In genomic region chr5:129059116-129059515, GRCm38 (mm10) we compare ENCODE assay signal across 14 mouse cellular contexts. TPM values are rescaled to one million over a fixed set of nuclear protein-coding genes. Genes with fewer than 3 reads are reported as not detected.
DNase-seq lines count a peak whose midpoint lies in the region; ATAC-seq and TF ChIP-seq lines count a peak whose summit lies in the region.
"Had no signal": no experiment of that assay in that cellular context is flagged by ENCODE, and none has a peak within 500 bp of the region (broad histone marks: within the 10 kb centered on the region; RNA-seq: fewer than 3 reads in every experiment).

No protein-coding gene starts in this region.

- H3K4me3 ChIP-seq in forebrain, embryonic 11.5 days (ENCODE audit: low read depth, low read length) = no peak overlapping the region
- H3K4me3 ChIP-seq in forebrain, embryonic 10.5 days = no peak overlapping the region
- no peak overlapping the region for H3K4me3 ChIP-seq in liver, postnatal 0 days (ENCODE audit: low read depth, low read length)
- H3K4me3 ChIP-seq in liver, embryonic 11.5 days (ENCODE audit: low read depth, low read length) = no peak overlapping the region
- no peak overlapping the region for H3K4me3 ChIP-seq in G1E (ENCODE audit: low read depth, low read length)
- no peak overlapping the region for H3K4me3 ChIP-seq in small intestine, adult 2 months (ENCODE audit: low read depth, low read length)
- H3K4me3 ChIP-seq: kidney, embryonic 15.5 days; liver, embryonic 13.5 days had no signal

- no peaks in the 10 kb centered on the region; the same call in 1 of the 2 replicates for H3K9me3 ChIP-seq in forebrain, embryonic 11.5 days (ENCODE audit: control insufficient read depth, low read length)
- no peaks in the 10 kb centered on the region for H3K9me3 ChIP-seq in forebrain, embryonic 10.5 days
- H3K9me3 ChIP-seq in liver, postnatal 0 days (ENCODE audit: low read length) = no peaks in the 10 kb centered on the region
- H3K9me3 ChIP-seq in liver, embryonic 11.5 days (ENCODE audit: control insufficient read depth, low read length) = no peaks in the 10 kb centered on the region
- H3K9me3 ChIP-seq in G1E (replicated peaks) = no peaks in the 10 kb centered on the region
- H3K9me3 ChIP-seq: kidney, embryonic 15.5 days; liver, embryonic 13.5 days had no signal

- TF ChIP-seq CTCF in liver, postnatal 0 days (IDR thresholded peaks at IDR 0.05; ENCODE audit: low read depth) = peak; percentile 34
- peak; percentile 15; the same call in 1 of the 2 replicates for TF ChIP-seq CTCF in G1E (IDR thresholded peaks at IDR 0.05; ENCODE audit: low read depth, low read length)
- peak; percentile 30; the same call in 1 of the 2 replicates for TF ChIP-seq CTCF in small intestine, adult 2 months (IDR thresholded peaks at IDR 0.05; ENCODE audit: extremely low read depth, insufficient read length, insufficient replicate concordance, low read depth, low read length)

- no peak overlapping the region for H3K27ac ChIP-seq in forebrain, embryonic 11.5 days (ENCODE audit: low read depth, low read length)
- no peak overlapping the region for H3K27ac ChIP-seq in forebrain, embryonic 10.5 days
- H3K27ac ChIP-seq in liver, postnatal 0 days (ENCODE audit: low read depth) = no peak overlapping the region
- no peak overlapping the region for H3K27ac ChIP-seq in liver, embryonic 11.5 days (ENCODE audit: low read depth, low read length)
- H3K27ac ChIP-seq in small intestine, adult 2 months (ENCODE audit: insufficient read depth, low read depth, low read length) = no peak overlapping the region
- H3K27ac ChIP-seq: kidney, embryonic 15.5 days; liver, embryonic 13.5 days had no signal

- no peak for ATAC-seq in forebrain, embryonic 11.5 days (replicated peaks; ENCODE audit: low FRiP score)
- ATAC-seq in liver, postnatal 0 days = no peak
- no peak for ATAC-seq in liver, embryonic 11.5 days (replicated peaks; ENCODE audit: low FRiP score)
- ATAC-seq in G1E (ENCODE audit: extremely low read depth, insufficient number of reproducible peaks, low FRiP score, poor library complexity, severe bottlenecking) = no peak

- 88% methylated on average over 3 of the region's 3 CpGs for WGBS in forebrain, embryonic 11.5 days
- WGBS in forebrain, embryonic 10.5 days = 91% methylated on average over 3 of the region's 3 CpGs
- WGBS in liver, postnatal 0 days (ENCODE audit: insufficient replicate concordance) = 72% methylated on average over 3 of the region's 3 CpGs
- whole genome bisulfite sequencing in liver, embryonic 11.5 days = 72% methylated on average over 3 of the region's 3 CpGs
- 78% methylated on average over 3 of the region's 3 CpGs for WGBS in small intestine, adult 2 months

- H3K4me1 ChIP-seq in forebrain, embryonic 11.5 days (replicated peaks; ENCODE audit: control insufficient read depth, insufficient read depth, low read length) = peaks cover 6% of the 10 kb centered on the region
- peaks cover 8% of the 10 kb centered on the region for H3K4me1 ChIP-seq in forebrain, embryonic 10.5 days
- H3K4me1 ChIP-seq in liver, postnatal 0 days (ENCODE audit: insufficient read depth) = no peaks in the 10 kb centered on the region
- no peaks in the 10 kb centered on the region for H3K4me1 ChIP-seq in liver, embryonic 11.5 days (replicated peaks; ENCODE audit: control insufficient read depth, insufficient read depth, low read length)
- H3K4me1 ChIP-seq in G1E (ENCODE audit: insufficient read depth, low read depth, low read length) = 0 out of 2 replicates have a peak, but pooled peaks cover 2% of the 10 kb centered on the region
- no peaks in the 10 kb centered on the region for H3K4me1 ChIP-seq in small intestine, adult 2 months (ENCODE audit: control insufficient read depth, insufficient read depth, insufficient read length, low read length)
- H3K4me1 ChIP-seq: liver, embryonic 13.5 days had no signal

- no peak overlapping the region for H3K9ac ChIP-seq in forebrain, embryonic 11.5 days (ENCODE audit: low read length)
- no peak overlapping the region for H3K9ac ChIP-seq in liver, postnatal 0 days (replicated peaks)
- no peak overlapping the region for H3K9ac ChIP-seq in liver, embryonic 11.5 days (ENCODE audit: low read depth, low read length)
- H3K9ac ChIP-seq: kidney, embryonic 15.5 days; liver, embryonic 13.5 days had no signal

- DNase-seq in forebrain, embryonic 11.5 days (ENCODE audit: low spot score) = peak; percentile 44
- DNase-seq in forebrain, embryonic 10.5 days (ENCODE audit: extremely low spot score, low spot score) = no peak
- DNase-seq in liver, postnatal 0 days = no peak
- DNase-seq in liver, embryonic 11.5 days (ENCODE audit: low spot score) = no peak
- DNase-seq in G1E (ENCODE audit: low spot score) = no peak
- no peak for DNase-seq in thymus, adult 18-20 months
- no peak for DNase-seq in spleen, postnatal 4 days (ENCODE audit: low spot score in 2 of 2)
- DNase-seq: adrenal gland, adult 8-10 months; cerebellum, adult 8-10 months; heart, postnatal 10 days; liver, embryonic 13.5 days; thymus, adult 2 months had no signal

- TF ChIP-seq EP300 in liver, postnatal 0 days (IDR thresholded peaks at IDR 0.05; ENCODE audit: low read depth) = no peak

- TF ChIP-seq POLR2A in small intestine, adult 2 months (IDR thresholded peaks at IDR 0.05; ENCODE audit: low read depth, low read length) = no peak

- no peaks in the 10 kb centered on the region for H3K36me3 ChIP-seq in forebrain, embryonic 11.5 days (ENCODE audit: control insufficient read depth, insufficient read depth, low read length)
- H3K36me3 ChIP-seq in forebrain, embryonic 10.5 days (replicated peaks) = no peaks in the 10 kb centered on the region
- no peaks in the 10 kb centered on the region for H3K36me3 ChIP-seq in liver, postnatal 0 days (replicated peaks; ENCODE audit: insufficient read depth, low read length)
- no peaks in the 10 kb centered on the region for H3K36me3 ChIP-seq in liver, embryonic 11.5 days (ENCODE audit: control insufficient read depth, insufficient read depth, low read length)
- H3K36me3 ChIP-seq in G1E (replicated peaks) = no peaks in the 10 kb centered on the region
- H3K36me3 ChIP-seq in small intestine, adult 2 months (ENCODE audit: control insufficient read depth, insufficient read depth, low read length) = no peaks in the 10 kb centered on the region
- H3K36me3 ChIP-seq: kidney, embryonic 15.5 days; liver, embryonic 13.5 days had no signal

- H3K4me2 ChIP-seq in forebrain, embryonic 11.5 days (ENCODE audit: low read depth, low read length, severe bottlenecking) = no peak overlapping the region
- no peak overlapping the region for H3K4me2 ChIP-seq in liver, postnatal 0 days (ENCODE audit: low read depth, low read length)
- no peak overlapping the region for H3K4me2 ChIP-seq in liver, embryonic 11.5 days
- H3K4me2 ChIP-seq: kidney, embryonic 15.5 days; liver, embryonic 13.5 days had no signal

- no peaks in the 10 kb centered on the region; the same call in 1 of the 2 replicates for H3K27me3 ChIP-seq in forebrain, embryonic 11.5 days (ENCODE audit: control insufficient read depth, insufficient read depth, low read length)
- H3K27me3 ChIP-seq in forebrain, embryonic 10.5 days (ENCODE audit: poor library complexity, severe bottlenecking) = peaks cover 27% of the 10 kb centered on the region
- peaks cover 6% of the 10 kb centered on the region for H3K27me3 ChIP-seq in liver, postnatal 0 days (ENCODE audit: insufficient read depth, low read length)
- H3K27me3 ChIP-seq in liver, embryonic 11.5 days (replicated peaks; ENCODE audit: control insufficient read depth, insufficient read depth, low read length) = no peaks in the 10 kb centered on the region; the same call in 1 of the 2 replicates
- no peaks in the 10 kb centered on the region for H3K27me3 ChIP-seq in G1E (ENCODE audit: insufficient read depth, low read length)
- H3K27me3 ChIP-seq in small intestine, adult 2 months (ENCODE audit: control insufficient read depth, insufficient read depth, low read length) = no peaks in the 10 kb centered on the region

RNA-seq across cellular contexts. Expression of gene Adgrd1, which starts 37.4 kb away (rescaled TPM):
- not detected in 2 replicates for polyA plus RNA-seq in forebrain, embryonic 11.5 days (2014; fragmentation: Nextera tagmentation; extraction: Ambion mirVana)
- 0.02 TPM in 1 of 2 replicates, not detected in the other for polyA plus RNA-seq in forebrain, embryonic 10.5 days (2016; fragmentation: Nextera tagmentation; extraction: Ambion mirVana)
- 0.32 and 0.34 TPM in 2 replicates for polyA plus RNA-seq in liver, postnatal 0 days (2015; fragmentation: Nextera tagmentation; extraction: Ambion mirVana)
- not detected in 2 replicates for polyA plus RNA-seq in liver, embryonic 11.5 days (2014; fragmentation: Nextera tagmentation; extraction: Ambion mirVana)
- not detected in 2 replicates for total RNA-seq in G1E (2014; fragmentation: Nextera tagmentation)
- 0.06 and 0.16 TPM in 2 replicates for total RNA-seq in G1E (2017)
- polyA plus RNA-seq in G1E (2012) = not detected in 2 replicates
- polyA plus RNA-seq in small intestine, adult 2 months (2012; rRNA removed) = 4.0 and 9.0 TPM in 2 replicates

RNA-seq across cellular contexts. Expression of gene Ran, which starts 39.2 kb away (rescaled TPM):
- 917 and 946 TPM in 2 replicates for polyA plus RNA-seq in forebrain, embryonic 11.5 days (2014; fragmentation: Nextera tagmentation; extraction: Ambion mirVana)
- 1,091 and 1,094 TPM in 2 replicates for polyA plus RNA-seq in forebrain, embryonic 10.5 days (2016; fragmentation: Nextera tagmentation; extraction: Ambion mirVana)
- polyA plus RNA-seq in liver, postnatal 0 days (2015; fragmentation: Nextera tagmentation; extraction: Ambion mirVana) = 183 and 206 TPM in 2 replicates
- 878 and 928 TPM in 2 replicates for polyA plus RNA-seq in liver, embryonic 11.5 days (2014; fragmentation: Nextera tagmentation; extraction: Ambion mirVana)
- total RNA-seq in G1E (2014; fragmentation: Nextera tagmentation) (161 and 173 TPM in 2 replicates), G1E (2017) (481 and 750 TPM in 2 replicates)
- 5,187 and 6,161 TPM in 2 replicates for polyA plus RNA-seq in G1E (2012)
- polyA plus RNA-seq in small intestine, adult 2 months (2012; rRNA removed) = 34.1 and 38.4 TPM in 2 replicates

RNA-seq across cellular contexts. Expression of gene Stx2, which starts 50.7 kb away (rescaled TPM):
- polyA plus RNA-seq in forebrain, embryonic 11.5 days (2014; fragmentation: Nextera tagmentation; extraction: Ambion mirVana) = 29.6 and 32.3 TPM in 2 replicates
- 24.9 and 25.3 TPM in 2 replicates for polyA plus RNA-seq in forebrain, embryonic 10.5 days (2016; fragmentation: Nextera tagmentation; extraction: Ambion mirVana)
- 30.9 and 35.6 TPM in 2 replicates for polyA plus RNA-seq in liver, postnatal 0 days (2015; fragmentation: Nextera tagmentation; extraction: Ambion mirVana)
- polyA plus RNA-seq in liver, embryonic 11.5 days (2014; fragmentation: Nextera tagmentation; extraction: Ambion mirVana) = 87.3 and 98.4 TPM in 2 replicates
- total RNA-seq in G1E (2014; fragmentation: Nextera tagmentation) (26.4 and 83.8 TPM in 2 replicates), G1E (2017) (37.5 and 44.1 TPM in 2 replicates)
- polyA plus RNA-seq in G1E (2012) = 15.3 and 18.1 TPM in 2 replicates
- polyA plus RNA-seq in small intestine, adult 2 months (2012; rRNA removed) = 4.7 and 5.8 TPM in 2 replicates
